Mouse (Mus musculus) intestine, postnatal 0 days (tissue): ENCODE measurements around the gene Taf1a. TPM values are rescaled to one million over a fixed set of nuclear protein-coding genes. Genes with fewer than 3 reads are reported as not detected.
A peak's percentile ranks its signal among the peaks of the same experiment; 100 is the strongest.
"Not testable (repeated sequence)": the region's sequence is repeated elsewhere in the genome, so short reads cannot be mapped to it uniquely, and the experiment has no call there.

ENCODE experiments used
- ATAC-seq: fragments of 200-750 bp; cut with Nextera tagmentation; 2 replicates; pipeline ENCODE4 v1.8.0; 2017; ENCODE audit warnings: mild to moderate bottlenecking, moderate TSS enrichment, moderate library complexity
- H3K27ac ChIP-seq: fragments of 300-500 bp; sonication (generic); 2 replicates; pipeline ENCODE4 v1.5.1; 2014; ENCODE audit warnings: mild to moderate bottlenecking, low read depth, low read length, moderate library complexity
- H3K27me3 ChIP-seq: fragments of 300-500 bp; sonication (generic); replicated peaks from 2 replicates; pipeline ENCODE4 v1.6.1; 2014; ENCODE audit warnings: low read length, mixed read lengths; ENCODE audit not compliant: control insufficient read depth, insufficient read depth
- H3K36me3 ChIP-seq: fragments of 300-500 bp; sonication (generic); 2 replicates; pipeline ENCODE4 v1.6.1; 2014; ENCODE audit warnings: mild to moderate bottlenecking, moderate library complexity; ENCODE audit not compliant: control insufficient read depth, insufficient read depth
- H3K4me1 ChIP-seq: fragments of 300-500 bp; sonication (generic); replicated peaks from 2 replicates; pipeline ENCODE4 v1.6.1; 2014; ENCODE audit warnings: antibody characterized with exemption, low read length, mixed read lengths; ENCODE audit not compliant: control insufficient read depth, insufficient read depth
- H3K4me2 ChIP-seq: fragments of 300-500 bp; sonication (generic); replicated peaks from 2 replicates; pipeline ENCODE4 v1.6.1; 2014; ENCODE audit warnings: low read depth, mild to moderate bottlenecking, moderate library complexity
- H3K4me3 ChIP-seq: fragments of 300-500 bp; sonication (generic); 2 replicates; pipeline ENCODE4 v1.5.1; 2014; ENCODE audit warnings: low read depth, low read length
- H3K9ac ChIP-seq: fragments of 300-500 bp; sonication (generic); 2 replicates; pipeline ENCODE4 v1.6.1; 2014; ENCODE audit warnings: mild to moderate bottlenecking, low read depth, low read length
- H3K9me3 ChIP-seq: fragments of 300-500 bp; sonication (generic); 2 replicates; pipeline ENCODE4 v1.6.1; 2016; ENCODE audit warnings: mixed run types; ENCODE audit not compliant: control insufficient read depth
- CTCF ChIP-seq: sonication (generic); IDR thresholded peaks from 2 replicates; pipeline ENCODE4 v1.5.1; 2016; ENCODE audit warnings: low read depth, mild to moderate bottlenecking, control low read depth, antibody characterized with exemption, moderate library complexity
- whole genome bisulfite sequencing: fragments of 180-500 bp; shearing (Covaris S2); extraction: QIAGEN DNeasy Blood & Tissue Kit; methylation state at CpG from one replicate; pipeline ENCODE4 v1.1.7; 2014; 5-methylcytosine and 5-hydroxymethylcytosine counted together
- polyA plus RNA-seq: library from polyadenylated mRNA; unstranded; fragments of >200 nt; fragmentation: Nextera tagmentation; extraction: Ambion mirVana; gene quantifications from 2 replicates; pipeline ENCODE4 v1.2.1, GENCODE M21; 2015

Gene Taf1a
- polyA plus RNA-seq: 5.3 and 6.2 TPM in 2 replicates

DNA sequence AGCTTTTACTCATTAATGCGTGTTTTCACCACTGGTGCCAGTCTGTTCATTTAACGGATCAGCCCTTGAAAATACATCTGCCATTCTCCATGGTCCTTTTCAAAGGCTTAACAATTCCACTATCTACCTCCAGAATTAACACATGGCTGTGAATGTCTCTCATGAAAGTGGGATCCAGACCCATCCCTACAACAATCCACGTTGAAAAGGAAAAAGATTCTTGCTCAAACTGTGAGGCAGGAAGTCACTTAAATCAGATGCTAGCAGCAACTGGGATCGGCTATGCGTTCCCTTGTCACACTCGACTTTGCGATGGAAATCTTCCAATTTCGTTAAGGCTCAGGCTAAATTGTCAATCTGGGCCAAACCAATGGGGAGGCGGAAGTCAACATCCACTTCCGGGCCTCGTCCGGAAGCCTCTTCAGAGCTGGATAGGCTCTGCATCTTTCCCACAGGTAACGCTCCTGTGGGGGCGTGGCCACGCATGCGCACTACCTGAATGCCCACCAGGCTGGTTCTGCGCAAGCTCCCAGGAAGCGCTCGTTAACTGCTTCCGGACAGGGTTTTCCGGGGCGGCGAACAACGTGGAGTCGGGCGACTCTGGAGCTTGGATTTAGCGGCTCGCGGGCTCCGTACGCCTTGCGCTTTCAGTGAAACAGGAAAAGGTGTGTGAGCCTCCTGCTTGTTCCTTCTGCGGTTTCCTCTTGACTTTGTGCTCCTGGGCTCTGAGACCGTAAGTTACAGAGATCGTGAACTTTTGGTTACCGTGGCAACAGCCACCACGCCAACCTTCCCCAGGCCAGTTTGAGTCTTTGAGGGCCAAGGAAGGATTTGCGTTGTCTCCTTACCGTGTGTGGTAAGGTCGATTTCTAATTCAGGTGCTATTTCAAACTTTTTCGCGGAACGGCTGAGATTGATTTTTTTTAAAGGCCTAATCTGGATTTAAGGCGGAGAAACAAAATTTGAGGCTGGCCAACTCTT is at the start of gene Taf1a:
TSS of gene Taf1a (plus strand) at position 556 of the 981 bp plus-strand sequence.
- H3K27ac ChIP-seq: no peak within 1 kb of the TSS; the same call in 1 of the 2 replicates

DNA sequence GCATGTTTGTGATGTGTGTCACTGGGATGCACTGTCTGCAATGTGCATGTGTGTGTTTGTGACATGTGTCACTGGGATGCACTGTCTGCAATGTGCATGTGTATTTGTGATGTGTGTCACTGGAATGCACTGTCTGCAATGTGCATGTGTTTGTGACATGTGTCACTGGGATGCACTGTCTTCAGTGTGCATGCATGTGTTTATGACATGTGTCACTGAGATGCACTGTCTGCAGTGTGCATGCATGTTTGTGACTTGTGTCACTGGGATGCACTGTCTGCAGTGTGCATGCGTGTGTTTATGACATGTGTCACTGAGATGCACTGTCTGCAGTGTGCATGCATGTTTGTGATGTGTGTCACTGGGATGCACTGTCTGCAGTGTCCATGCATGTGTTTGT is 45.9 kb upstream of the Taf1a start:
- not testable (repeated sequence) for H3K4me2 ChIP-seq, ATAC-seq, H3K27ac ChIP-seq, H3K4me1 ChIP-seq, H3K9ac ChIP-seq, H3K27me3 ChIP-seq, H3K9me3 ChIP-seq, H3K4me3 ChIP-seq
- WGBS: 90% methylated on average over 1 of the region's 1 CpGs
- peaks cover 39% of the 10 kb centered on the region for H3K36me3 ChIP-seq

More for the DNA sequence above, at the start of gene Taf1a:
- H3K27me3 ChIP-seq: no peaks in the 10 kb centered on the region
- ATAC-seq: peak; percentile 100
- peak within 1 kb of the TSS; percentile 80 for H3K4me3 ChIP-seq
- 6% methylated on average over 44 of the region's 44 CpGs for WGBS
- peaks cover 5% of the 10 kb centered on the region; the same call in 1 of the 2 replicates for H3K4me1 ChIP-seq
- H3K9me3 ChIP-seq: no peaks in the 10 kb centered on the region
- peak within 1 kb of the TSS; percentile 57 for H3K9ac ChIP-seq
- no peak for TF ChIP-seq CTCF
- peak within 1 kb of the TSS; percentile 75 for H3K4me2 ChIP-seq
- no peaks in the 10 kb centered on the region for H3K36me3 ChIP-seq

DNA sequence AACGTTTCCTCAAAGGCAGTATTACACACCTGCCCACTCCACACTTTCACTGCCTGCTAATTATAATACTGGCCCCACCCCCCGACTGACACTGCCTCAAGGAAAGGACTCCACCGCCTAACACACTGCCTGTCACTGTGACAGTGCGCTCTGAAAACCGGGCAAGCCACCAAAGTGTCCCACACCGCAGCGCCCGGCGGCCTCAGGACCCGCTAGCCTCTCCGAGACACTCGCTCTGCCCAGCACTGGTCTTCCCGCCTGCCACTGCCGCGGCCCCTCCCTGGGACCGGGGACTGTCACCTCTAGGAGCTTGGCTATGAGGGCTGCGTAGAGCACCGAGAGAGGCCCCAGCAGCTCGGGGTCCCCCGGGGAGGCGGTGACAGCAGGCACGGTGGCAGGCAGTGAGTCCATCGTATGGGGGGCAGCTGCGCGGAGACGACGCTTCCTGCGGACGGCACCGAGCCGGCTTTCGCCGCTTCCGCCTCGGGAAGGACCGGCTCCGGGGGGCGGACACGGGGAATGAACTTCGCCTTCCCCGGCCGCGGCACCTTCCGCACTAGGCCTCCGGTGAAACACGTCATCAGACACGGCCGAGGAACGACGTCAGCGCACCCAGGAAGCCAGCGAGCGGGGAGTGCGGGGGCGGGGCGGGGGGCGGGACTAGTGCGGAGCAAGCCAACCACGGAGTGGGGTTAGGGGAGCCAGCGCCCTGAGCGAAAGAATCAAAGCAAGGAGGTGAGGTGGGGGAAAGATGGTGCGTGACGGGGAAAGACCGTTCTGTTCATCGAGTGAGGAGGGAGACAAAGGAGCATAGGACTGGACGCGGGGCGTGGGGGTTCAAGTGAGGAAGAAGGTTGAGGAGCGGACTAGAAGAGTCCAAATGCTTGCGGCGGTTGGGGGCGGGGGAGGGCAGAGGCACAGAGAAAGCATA is 43.6 kb upstream of the Taf1a start:
- Histone ChIP-seq H3K4me2 (peak overlapping the region; percentile 86), H3K9me3 (no peaks in the 10 kb centered on the region)
- peak; percentile 94 for ATAC-seq

DNA sequence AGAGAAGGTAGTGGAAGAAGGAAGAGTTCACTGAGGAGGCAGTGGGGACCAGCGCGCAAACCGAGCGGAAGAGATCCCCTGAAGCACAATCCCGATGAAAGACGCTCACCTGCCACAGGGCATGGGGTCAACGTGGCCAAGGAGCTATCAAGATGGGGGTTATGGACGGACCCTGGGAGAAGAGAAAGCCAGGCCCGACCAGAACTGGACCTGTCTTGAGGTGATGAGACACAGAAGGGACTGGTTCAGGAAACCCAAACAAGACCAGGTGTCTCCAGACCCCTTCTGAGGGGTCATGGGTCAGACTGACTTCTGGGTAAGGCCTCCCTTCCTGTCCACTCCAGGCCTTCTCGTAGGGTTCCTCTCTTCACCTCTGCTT is 43.0 kb upstream of the Taf1a start:
- Histone ChIP-seq H3K4me1 (no peaks in the 10 kb centered on the region), H3K27ac (peak overlapping the region; percentile 99), H3K4me2 (peak overlapping the region; percentile 86), H3K36me3 (peaks cover 37% of the 10 kb centered on the region), H3K9ac (peak overlapping the region; percentile 99), H3K27me3 (no peaks in the 10 kb centered on the region), H3K9me3 (no peaks in the 10 kb centered on the region), H3K4me3 (peak overlapping the region; percentile 97)
- TF ChIP-seq CTCF: no peak
- WGBS: 5% methylated on average over 10 of the region's 10 CpGs
- no peak for ATAC-seq

More for the DNA sequence above, 43.6 kb upstream of the Taf1a start:
- no peaks in the 10 kb centered on the region for H3K27me3 ChIP-seq
- peak overlapping the region; percentile 97 for H3K4me3 ChIP-seq
- WGBS: under 1% methylated on average over 72 of the region's 72 CpGs
- peak overlapping the region; percentile 99 for H3K27ac ChIP-seq
- no peaks in the 10 kb centered on the region for H3K4me1 ChIP-seq
- H3K9ac ChIP-seq: peak overlapping the region; percentile 99
- no peak for TF ChIP-seq CTCF
- H3K36me3 ChIP-seq: peaks cover 38% of the 10 kb centered on the region

DNA sequence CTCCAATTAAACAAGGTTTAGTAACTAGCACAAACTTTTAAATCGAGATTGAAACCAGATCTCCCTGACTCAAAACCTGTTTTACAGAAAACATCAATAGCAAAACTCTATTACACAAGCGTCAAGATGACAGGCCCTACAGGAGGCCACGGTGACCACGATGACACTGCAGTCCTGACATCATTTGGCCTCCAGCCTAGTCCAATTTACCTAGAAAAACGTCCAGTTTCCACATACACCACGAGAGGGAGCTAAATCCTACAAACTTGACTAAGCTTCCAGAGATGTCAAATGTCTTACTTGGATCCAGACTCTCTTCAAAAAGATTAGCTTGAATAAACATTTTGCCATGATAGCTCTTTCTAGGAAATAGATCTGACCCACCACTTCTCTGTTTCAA is 38.9 kb upstream of the Taf1a start:
- no peak for ATAC-seq
- Histone ChIP-seq H3K9ac (no peak overlapping the region), H3K36me3 (peaks cover 56% of the 10 kb centered on the region), H3K4me2 (no peak overlapping the region), H3K4me3 (no peak overlapping the region), H3K9me3 (no peaks in the 10 kb centered on the region), H3K27me3 (no peaks in the 10 kb centered on the region), H3K27ac (no peak overlapping the region), H3K4me1 (no peaks in the 10 kb centered on the region)
- WGBS: 18% methylated on average over 6 of the region's 6 CpGs
- TF ChIP-seq CTCF: peak; percentile 81

GRCm38 (mm10) chr1:183358901-183359300 is 29.9 kb upstream of the Taf1a start:
- peaks cover 79% of the 10 kb centered on the region for H3K36me3 ChIP-seq
- no peak for TF ChIP-seq CTCF
- 86% methylated on average over 3 of the region's 3 CpGs for WGBS

More at GRCm38 (mm10) chr1:183358901-183359300, 29.9 kb upstream of the Taf1a start:
- H3K4me3 ChIP-seq: no peak overlapping the region
- H3K9ac ChIP-seq: no peak overlapping the region
- no peak overlapping the region for H3K27ac ChIP-seq
- H3K4me1 ChIP-seq: no peaks in the 10 kb centered on the region
- H3K4me2 ChIP-seq: no peak overlapping the region
- H3K9me3 ChIP-seq: no peaks in the 10 kb centered on the region
- no peak for ATAC-seq
- H3K27me3 ChIP-seq: no peaks in the 10 kb centered on the region
